Mouse (Mus musculus): Measurements from ENCODE around the gene Rtl10.

- TF ChIP-seq CTCF (IDR thresholded peaks at IDR 0.05; ENCODE audit: extremely low read depth, insufficient read length, insufficient replicate concordance, low read depth, low read length) (no peak), POLR2A (IDR thresholded peaks at IDR 0.05; ENCODE audit: low read depth, low read length) (no peak)
Observed at GRCm38 (mm10) chr16:18462598-18462997, 36.1 kb upstream of the Rtl10 start.

Data from small intestine, adult 2 months (tissue).